Mouse (Mus musculus) heart, postnatal 0 days (tissue): ENCODE results near the gene Atp2b1.

ENCODE experiments used
- CTCF ChIP-seq: IDR thresholded peaks from 2 replicates; pipeline ENCODE4 v1.5.1; 2016; ENCODE audit warnings: antibody characterized with exemption, control low read depth, low read depth
- EP300 ChIP-seq: IDR thresholded peaks from 2 replicates; pipeline ENCODE4 v1.6.1; 2016; ENCODE audit warnings: antibody characterized with exemption, low read depth

DNA sequence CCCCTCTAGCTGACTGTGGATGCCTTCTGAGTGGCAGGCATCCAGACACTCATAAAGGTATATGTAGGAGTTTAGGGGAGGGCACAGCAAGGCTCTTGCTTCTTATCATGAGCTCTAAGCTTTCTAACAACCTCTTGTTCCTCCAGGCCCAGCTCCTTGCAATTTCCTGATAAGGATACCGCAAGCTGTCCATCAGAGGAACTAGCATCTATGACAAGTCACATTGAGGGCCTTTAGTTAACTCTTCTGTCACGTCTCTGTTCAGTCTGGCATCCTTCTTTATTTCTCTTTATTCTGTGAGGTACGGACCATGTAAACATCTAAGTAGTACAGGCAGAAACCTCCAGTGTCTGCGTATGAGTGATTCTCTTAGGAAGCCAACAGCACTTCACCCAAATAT is 8.2 kb upstream of the Atp2b1 start:
- TF ChIP-seq CTCF = no peak
- TF ChIP-seq EP300 = no peak
